Mouse (Mus musculus) ES-Bruce4 (cell line): ENCODE measurements around the gene Dcaf6. TPM values are rescaled to one million over a fixed set of nuclear protein-coding genes. Genes with fewer than 3 reads are reported as not detected.
"Not testable (repeated sequence)": the region's sequence is repeated elsewhere in the genome, so short reads cannot be mapped to it uniquely, and the experiment has no call there.

ENCODE experiments used
- H3K27ac ChIP-seq: 2 replicates; pipeline ENCODE4 v1.5.1; 2012; ENCODE audit warnings: low read length, inconsistent platforms; ENCODE audit not compliant: insufficient read depth
- H3K27me3 ChIP-seq: 2 replicates; pipeline ENCODE4 v1.6.1; 2012; ENCODE audit warnings: mild to moderate bottlenecking, low read length, inconsistent platforms; ENCODE audit not compliant: control insufficient read depth, poor library complexity, insufficient read depth, severe bottlenecking
- H3K36me3 ChIP-seq: 2 replicates; pipeline ENCODE4 v1.6.1; 2012; ENCODE audit warnings: inconsistent platforms, mild to moderate bottlenecking, low read length, moderate library complexity; ENCODE audit not compliant: control insufficient read depth, poor library complexity, insufficient read depth, severe bottlenecking
- H3K4me1 ChIP-seq: one replicate; pipeline ENCODE4 v1.8.1; 2011; ENCODE audit warnings: low read length; ENCODE audit not compliant: control insufficient read depth, insufficient read depth
- H3K4me3 ChIP-seq: 2 replicates; pipeline ENCODE4 v1.5.1; 2011; ENCODE audit warnings: low read depth, mild to moderate bottlenecking, low read length
- H3K9ac ChIP-seq: 2 replicates; pipeline ENCODE4 v1.6.1; 2012; ENCODE audit warnings: low read depth, mild to moderate bottlenecking, inconsistent platforms; ENCODE audit not compliant: poor library complexity, severe bottlenecking
- H3K9me3 ChIP-seq: replicated peaks from 2 replicates; pipeline ENCODE4 v1.6.1; 2012; ENCODE audit warnings: mild to moderate bottlenecking, low read length, inconsistent platforms; ENCODE audit not compliant: control insufficient read depth, poor library complexity, insufficient read depth, severe bottlenecking
- CTCF ChIP-seq: IDR thresholded peaks from one replicate; pipeline ENCODE4 v1.8.1; 2011; ENCODE audit warnings: low read depth, low read length
- EP300 ChIP-seq: IDR thresholded peaks from 2 replicates; pipeline ENCODE4 v1.6.1; 2011; ENCODE audit warnings: low read depth, low read length; ENCODE audit not compliant: insufficient read depth
- POLR2A ChIP-seq: IDR thresholded peaks from one replicate; pipeline ENCODE4 v1.8.1; 2011; ENCODE audit warnings: low read length; ENCODE audit not compliant: insufficient read depth
- polyA plus RNA-seq: library from polyadenylated mRNA; stranded (reverse); fragments of >200 nt; gene quantifications from 2 replicates; pipeline ENCODE4 v1.2.4, GENCODE M21; 2011; ENCODE audit warnings: low read depth; ENCODE audit not compliant: missing spikeins, insufficient read depth, insufficient read length

Gene Dcaf6
- polyA plus RNA-seq, 1 experiment: 17.6 TPM

- TF ChIP-seq CTCF: no peak
- TF ChIP-seq EP300: no peak
- TF ChIP-seq POLR2A: no peak
- Histone ChIP-seq H3K4me3 (no peak overlapping the region), H3K36me3 (no peaks in the 10 kb centered on the region), H3K27ac (no peak overlapping the region), H3K27me3 (no peaks in the 10 kb centered on the region), H3K4me1 (no peaks in the 10 kb centered on the region), H3K9me3 (no peaks in the 10 kb centered on the region), H3K9ac (no peak overlapping the region)
Observed at GRCm38 (mm10) chr1:165342126-165342525, 118.1 kb downstream of the Dcaf6 start.

- no peak for TF ChIP-seq CTCF
- TF ChIP-seq EP300: no peak
- TF ChIP-seq POLR2A: no peak
- Histone ChIP-seq H3K4me1 (no peaks in the 10 kb centered on the region), H3K36me3 (no peaks in the 10 kb centered on the region), H3K4me3 (no peak overlapping the region), H3K9ac (no peak overlapping the region), H3K9me3 (no peaks in the 10 kb centered on the region), H3K27me3 (no peaks in the 10 kb centered on the region), H3K27ac (no peak overlapping the region)
Observed at GRCm38 (mm10) chr1:165332797-165333196, 127.5 kb downstream of the Dcaf6 start.

- no peaks in the 10 kb centered on the region for H3K27me3 ChIP-seq
- no peak overlapping the region for H3K9ac ChIP-seq
- H3K9me3 ChIP-seq: no peaks in the 10 kb centered on the region
- no peaks in the 10 kb centered on the region for H3K36me3 ChIP-seq
- H3K27ac ChIP-seq: no peak overlapping the region
- no peak overlapping the region for H3K4me3 ChIP-seq
- H3K4me1 ChIP-seq: no peaks in the 10 kb centered on the region
- TF ChIP-seq POLR2A: no peak
- TF ChIP-seq EP300: no peak
- no peak for TF ChIP-seq CTCF
Observed at GRCm38 (mm10) chr1:165330859-165331258, 129.4 kb downstream of the Dcaf6 start.

- H3K4me3 ChIP-seq, H3K9me3 ChIP-seq, H3K36me3 ChIP-seq, H3K27me3 ChIP-seq, H3K27ac ChIP-seq, H3K4me1 ChIP-seq, H3K9ac ChIP-seq: not testable (repeated sequence)
Observed at GRCm38 (mm10) chr1:165328384-165329289, 131.6 kb downstream of the Dcaf6 start.

GRCm38 (mm10) chr1:165327831-165328230 lies 132.4 kb downstream of the Dcaf6 start:
- H3K4me3 ChIP-seq: no peak overlapping the region
- TF ChIP-seq EP300 (no peak), CTCF (no peak), POLR2A (no peak)
- no peaks in the 10 kb centered on the region for H3K27me3 ChIP-seq
- no peak overlapping the region for H3K9ac ChIP-seq
- H3K4me1 ChIP-seq: no peaks in the 10 kb centered on the region
- no peaks in the 10 kb centered on the region for H3K36me3 ChIP-seq
- no peak overlapping the region for H3K27ac ChIP-seq
- no peaks in the 10 kb centered on the region for H3K9me3 ChIP-seq

- Histone ChIP-seq H3K27me3 (no peaks in the 10 kb centered on the region), H3K4me3 (no peak overlapping the region), H3K36me3 (no peaks in the 10 kb centered on the region), H3K27ac (no peak overlapping the region), H3K9ac (no peak overlapping the region), H3K9me3 (no peaks in the 10 kb centered on the region), H3K4me1 (no peaks in the 10 kb centered on the region)
- TF ChIP-seq CTCF (no peak), POLR2A (no peak), EP300 (no peak)
Observed at GRCm38 (mm10) chr1:165327370-165327769, 132.9 kb downstream of the Dcaf6 start.
